Mouse (Mus musculus) forebrain, embryonic 16.5 days (tissue): ENCODE data around the gene Stk39. TPM values are rescaled to one million over a fixed set of nuclear protein-coding genes. Genes with fewer than 3 reads are reported as not detected.

Experiments used
- ATAC-seq: fragments of 200-750 bp; cut with Nextera tagmentation; 2 replicates; pipeline ENCODE4 v1.8.0; 2017; ENCODE audit warnings: mild to moderate bottlenecking, moderate library complexity
- H3K27ac ChIP-seq: fragments of 300-500 bp; sonication (generic); 2 replicates; pipeline ENCODE4 v1.5.1; 2014; ENCODE audit warnings: low read length, control low read depth
- H3K27me3 ChIP-seq: fragments of 300-500 bp; sonication (generic); replicated peaks from 2 replicates; pipeline ENCODE4 v1.6.1; 2014; ENCODE audit warnings: low read length; ENCODE audit not compliant: control insufficient read depth, insufficient read depth
- H3K36me3 ChIP-seq: fragments of 300-500 bp; sonication (generic); 2 replicates; pipeline ENCODE4 v1.6.1; 2014; ENCODE audit not compliant: control insufficient read depth, insufficient read depth
- H3K4me1 ChIP-seq: fragments of 300-500 bp; sonication (generic); replicated peaks from 2 replicates; pipeline ENCODE4 v1.6.1; 2014; ENCODE audit warnings: low read length; ENCODE audit not compliant: control insufficient read depth, insufficient read depth
- H3K4me2 ChIP-seq: fragments of 300-500 bp; sonication (generic); 2 replicates; pipeline ENCODE4 v1.6.1; 2014; ENCODE audit warnings: mild to moderate bottlenecking, low read length, control low read depth
- H3K4me3 ChIP-seq: fragments of 300-500 bp; sonication (generic); replicated peaks from 2 replicates; pipeline ENCODE4 v1.5.1; 2014; ENCODE audit warnings: mild to moderate bottlenecking, low read length, control low read depth
- H3K9ac ChIP-seq: fragments of 300-500 bp; sonication (generic); replicated peaks from 2 replicates; pipeline ENCODE4 v1.6.1; 2014; ENCODE audit warnings: low read depth, low read length, control low read depth
- H3K9me3 ChIP-seq: fragments of 300-500 bp; sonication (generic); 2 replicates; pipeline ENCODE4 v1.6.1; 2016; ENCODE audit warnings: low read length; ENCODE audit not compliant: control insufficient read depth
- WGBS: fragments of 180-500 bp; shearing (Covaris S2); extraction: QIAGEN DNeasy Blood & Tissue Kit; methylation state at CpG from one replicate; pipeline ENCODE4 v1.1.7; 2014; 5-methylcytosine and 5-hydroxymethylcytosine counted together
- polyA plus RNA-seq: library from polyadenylated mRNA; unstranded; fragments of >200 nt; fragmentation: Nextera tagmentation; extraction: Ambion mirVana; gene quantifications from 2 replicates; pipeline ENCODE4 v1.2.1, GENCODE M21; 2015

Gene Stk39
- polyA plus RNA-seq, 1 experiment from 2014 or later, result 18.3 TPM

DNA sequence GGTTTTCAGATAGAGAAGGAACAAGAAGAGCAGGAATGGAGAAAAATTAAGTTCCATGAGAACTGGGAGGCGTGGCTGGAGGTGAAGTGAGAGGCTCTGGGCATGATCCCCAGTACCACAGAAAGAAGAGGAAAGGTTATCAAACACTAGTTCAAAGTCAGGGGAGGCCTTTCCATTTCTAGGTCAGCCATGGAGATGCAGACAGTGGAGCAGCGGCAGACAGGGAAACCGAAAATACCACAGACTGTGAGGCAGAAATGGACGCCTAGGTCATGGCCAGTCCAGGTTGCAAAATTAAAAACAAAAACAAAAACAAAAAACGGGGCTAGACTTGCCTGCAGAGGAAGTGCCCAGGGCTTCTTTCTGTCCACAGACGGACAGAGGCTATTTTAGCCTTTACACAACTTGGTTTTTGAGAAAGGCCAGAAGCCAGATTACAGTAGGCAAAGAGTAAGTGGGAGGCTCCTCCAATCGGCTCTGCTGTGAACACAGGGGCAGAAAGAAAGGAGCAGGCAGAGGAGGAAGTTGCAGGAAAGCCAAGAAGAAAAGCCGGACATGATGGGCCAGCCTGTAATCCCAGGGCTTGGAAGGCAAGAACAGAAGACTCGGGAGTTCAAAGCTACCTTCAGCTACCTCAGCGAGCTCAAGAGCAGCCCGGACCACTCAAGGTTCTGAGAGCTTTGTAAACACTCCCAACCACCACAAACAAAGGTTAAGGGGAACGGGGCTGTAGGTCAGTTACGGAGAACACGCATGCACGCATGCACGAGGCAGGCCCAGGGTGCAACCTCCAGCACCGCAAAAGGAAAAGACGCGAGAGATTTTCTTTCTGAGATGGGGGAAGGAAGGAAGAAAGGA is 6.6 kb downstream of the Stk39 start:
- ATAC-seq, result no peak
- Histone ChIP-seq H3K27ac (no peak overlapping the region), H3K36me3 (no peaks in the 10 kb centered on the region), H3K4me3 (no peak overlapping the region), H3K27me3 (no peaks in the 10 kb centered on the region), H3K4me2 (no peak overlapping the region), H3K9ac (no peak overlapping the region), H3K4me1 (peaks cover 16% of the 10 kb centered on the region), H3K9me3 (no peaks in the 10 kb centered on the region)
- WGBS, result 77% methylated on average over 19 of the region's 19 CpGs

GRCm38 (mm10) chr2:68464456-68464855 is 7.6 kb downstream of the Stk39 start:
- peaks cover 9% of the 10 kb centered on the region for H3K4me1 ChIP-seq
- H3K36me3 ChIP-seq, result no peaks in the 10 kb centered on the region
- no peaks in the 10 kb centered on the region for H3K9me3 ChIP-seq
- H3K9ac ChIP-seq, result no peak overlapping the region
- no peak overlapping the region for H3K27ac ChIP-seq
- no peak for ATAC-seq
- H3K4me2 ChIP-seq, result no peak overlapping the region
- H3K4me3 ChIP-seq, result no peak overlapping the region
- H3K27me3 ChIP-seq, result no peaks in the 10 kb centered on the region
- 95% methylated on average over 4 of the region's 4 CpGs for WGBS

DNA sequence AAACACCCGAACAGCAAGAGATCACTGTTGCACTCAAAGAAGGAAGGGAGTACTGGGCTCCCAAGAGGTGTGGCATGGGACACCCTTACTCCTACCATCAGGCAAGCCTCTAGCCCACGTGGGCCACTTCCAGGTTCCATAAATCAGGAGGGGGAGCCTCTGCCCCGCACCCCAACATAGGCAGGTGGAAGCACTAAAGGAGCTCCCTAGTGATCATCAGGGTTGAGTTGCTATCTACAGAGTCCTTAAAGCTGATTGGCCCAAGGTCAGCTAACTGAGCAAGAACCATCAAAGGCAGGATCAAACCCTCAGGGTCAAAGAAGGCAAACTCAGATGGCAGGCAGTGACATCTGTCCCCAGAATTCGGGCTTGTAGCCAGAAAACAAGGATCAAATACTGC is 8.3 kb downstream of the Stk39 start:
- Histone ChIP-seq H3K9me3 (no peaks in the 10 kb centered on the region), H3K36me3 (no peaks in the 10 kb centered on the region), H3K27me3 (no peaks in the 10 kb centered on the region), H3K4me1 (peaks cover 6% of the 10 kb centered on the region; the same call in 1 of the 2 replicates), H3K9ac (no peak overlapping the region), H3K4me2 (no peak overlapping the region), H3K27ac (no peak overlapping the region), H3K4me3 (no peak overlapping the region)
- WGBS, result 76% methylated on average over 4 of the region's 4 CpGs
- ATAC-seq, result no peak

GRCm38 (mm10) chr2:68458115-68458514 is 14.0 kb downstream of the Stk39 start:
- no peak for ATAC-seq

GRCm38 (mm10) chr2:68457455-68458032 is 14.5 kb downstream of the Stk39 start:
- Histone ChIP-seq H3K27me3 (no peaks in the 10 kb centered on the region), H3K9ac (no peak overlapping the region), H3K36me3 (no peaks in the 10 kb centered on the region), H3K4me2 (no peak overlapping the region), H3K4me3 (no peak overlapping the region), H3K9me3 (no peaks in the 10 kb centered on the region), H3K27ac (no peak overlapping the region), H3K4me1 (no peaks in the 10 kb centered on the region)
- no peak for ATAC-seq
- WGBS, result 88% methylated on average over 6 of the region's 6 CpGs

More at GRCm38 (mm10) chr2:68458115-68458514, 14.0 kb downstream of the Stk39 start:
- Histone ChIP-seq H3K9ac (no peak overlapping the region), H3K4me2 (no peak overlapping the region), H3K27me3 (no peaks in the 10 kb centered on the region), H3K9me3 (no peaks in the 10 kb centered on the region), H3K27ac (no peak overlapping the region), H3K4me1 (no peaks in the 10 kb centered on the region), H3K36me3 (no peaks in the 10 kb centered on the region), H3K4me3 (no peak overlapping the region)
- WGBS, result 92% methylated on average over 5 of the region's 5 CpGs

DNA sequence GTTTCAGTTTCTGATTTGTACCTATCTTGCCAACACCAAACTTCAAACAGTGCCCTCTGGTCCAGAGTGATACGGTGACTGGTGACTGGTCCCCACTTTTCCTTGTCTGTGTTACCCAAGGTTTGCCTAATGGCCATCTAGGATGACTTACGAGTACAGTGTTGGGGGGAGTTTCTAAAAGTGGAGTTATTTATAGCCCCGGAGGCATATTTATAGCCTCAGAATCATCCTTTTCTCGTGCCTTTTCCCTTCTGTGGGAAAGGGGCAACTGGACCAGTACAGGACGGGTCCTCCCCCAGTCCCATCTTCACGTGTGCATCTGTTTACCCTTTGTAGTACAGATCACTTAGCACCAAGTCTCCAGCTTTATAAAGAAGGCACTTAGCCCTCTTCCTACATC is 15.2 kb downstream of the Stk39 start:
- Histone ChIP-seq H3K9ac (no peak overlapping the region), H3K36me3 (no peaks in the 10 kb centered on the region), H3K4me1 (no peaks in the 10 kb centered on the region), H3K4me3 (no peak overlapping the region), H3K9me3 (no peaks in the 10 kb centered on the region), H3K27ac (no peak overlapping the region), H3K4me2 (no peak overlapping the region), H3K27me3 (no peaks in the 10 kb centered on the region)
- no peak for ATAC-seq
- WGBS, result 83% methylated on average over 6 of the region's 6 CpGs

GRCm38 (mm10) chr2:68452379-68452778 is 19.7 kb downstream of the Stk39 start:
- no peak for ATAC-seq
- Histone ChIP-seq H3K36me3 (no peaks in the 10 kb centered on the region), H3K4me1 (no peaks in the 10 kb centered on the region), H3K27ac (no peak overlapping the region), H3K9me3 (no peaks in the 10 kb centered on the region), H3K4me3 (no peak overlapping the region), H3K27me3 (no peaks in the 10 kb centered on the region), H3K4me2 (no peak overlapping the region), H3K9ac (no peak overlapping the region)
- WGBS, result 86% methylated on average over 4 of the region's 4 CpGs

- Histone ChIP-seq H3K4me2 (no peak overlapping the region), H3K27ac (no peak overlapping the region), H3K4me1 (no peaks in the 10 kb centered on the region), H3K9ac (no peak overlapping the region), H3K27me3 (no peaks in the 10 kb centered on the region), H3K36me3 (no peaks in the 10 kb centered on the region), H3K4me3 (no peak overlapping the region), H3K9me3 (no peaks in the 10 kb centered on the region)
- ATAC-seq, result no peak
- WGBS, result 95% methylated on average over 10 of the region's 10 CpGs
These were observed 24.0 kb downstream of the Stk39 start for GRCm38 (mm10) chr2:68448035-68448434.

DNA sequence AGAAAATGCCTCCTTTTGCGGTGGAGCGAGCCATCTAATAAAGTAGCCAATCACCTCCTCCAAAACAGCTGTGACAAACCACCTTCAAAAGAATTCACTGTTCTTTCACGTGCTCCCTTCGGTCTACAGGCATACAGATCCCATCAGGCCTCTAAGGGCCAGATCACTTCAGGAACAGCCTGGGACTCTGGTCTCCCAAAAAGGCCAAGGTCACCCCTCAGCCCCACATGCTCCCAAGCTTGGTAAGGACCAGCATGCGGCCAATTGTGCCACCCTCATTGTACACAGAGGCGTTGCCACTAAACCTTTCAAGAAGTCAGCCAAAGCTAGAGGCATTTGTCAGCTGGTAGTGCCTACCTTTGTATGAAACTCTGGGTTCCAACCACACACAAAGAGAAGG is 28.9 kb downstream of the Stk39 start:
- H3K27me3 ChIP-seq, result no peaks in the 10 kb centered on the region
- no peaks in the 10 kb centered on the region for H3K36me3 ChIP-seq
- H3K9ac ChIP-seq, result no peak overlapping the region
- ATAC-seq, result no peak
- no peak overlapping the region for H3K27ac ChIP-seq
- WGBS, result 56% methylated on average over 6 of the region's 6 CpGs
- no peaks in the 10 kb centered on the region for H3K9me3 ChIP-seq
- H3K4me3 ChIP-seq, result no peak overlapping the region
- H3K4me1 ChIP-seq, result peaks cover 18% of the 10 kb centered on the region
- H3K4me2 ChIP-seq, result no peak overlapping the region
